14 mouse cellular contexts compared by ENCODE assay signal in the genomic region with DNA sequence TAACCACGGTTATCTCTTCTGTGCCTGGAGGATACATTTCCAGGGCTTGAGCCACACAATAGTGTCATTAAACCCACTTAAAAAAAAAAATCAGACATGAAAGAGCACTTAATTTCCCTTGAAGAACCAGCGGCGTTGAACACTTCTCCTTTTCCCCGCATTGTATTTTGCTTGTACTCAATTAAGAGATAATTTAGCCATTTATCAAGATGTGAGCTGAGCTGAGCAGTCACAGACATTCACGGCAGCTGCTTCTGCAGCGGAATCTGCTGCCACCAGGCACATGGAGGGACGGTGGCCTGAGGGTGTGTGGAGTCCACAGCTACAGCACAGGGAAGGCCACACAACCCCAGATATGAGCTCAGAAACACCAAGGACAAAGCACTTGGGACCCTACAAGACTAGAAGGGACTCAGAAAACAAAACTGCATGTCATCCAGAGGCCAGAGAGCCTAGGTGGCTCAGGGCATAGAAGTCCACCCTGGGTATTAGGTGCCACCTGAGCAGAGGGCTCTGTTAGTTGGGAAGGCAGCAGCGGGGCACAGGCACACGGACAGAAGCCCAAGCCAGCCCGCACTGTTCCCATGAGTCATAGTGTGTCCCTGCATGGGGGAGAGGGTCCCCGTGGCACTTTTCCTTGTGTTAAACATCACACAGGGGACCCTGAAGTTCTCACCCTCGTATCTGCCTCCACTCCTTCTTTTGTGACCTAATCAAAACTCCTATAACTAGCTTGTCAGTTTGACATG.
DNase-seq lines count a peak whose midpoint lies in the region; ATAC-seq lines count a peak whose summit lies in the region.
"Had no signal": no experiment of that assay in that cellular context is flagged by ENCODE, and none has a peak within 500 bp of the region (broad histone marks: within the 10 kb centered on the region; RNA-seq: fewer than 3 reads in every experiment).

No protein-coding gene starts in this region.

- H3K9me3 ChIP-seq in forebrain, embryonic 15.5 days, result no peaks in the 10 kb centered on the region
- H3K9me3 ChIP-seq: limb, embryonic 15.5 days had no signal

- 12% methylated on average over 12 of the region's 12 CpGs for WGBS in forebrain, embryonic 15.5 days

- H3K27ac ChIP-seq in forebrain, embryonic 15.5 days (replicated peaks), result 0 out of 2 replicates have a peak overlapping the region, but pooled peaks have one; percentile 31
- H3K27ac ChIP-seq: limb, embryonic 15.5 days had no signal

- H3K4me1 ChIP-seq in forebrain, embryonic 15.5 days, result peaks cover 37% of the 10 kb centered on the region

- no peak overlapping the region for H3K4me3 ChIP-seq in forebrain, embryonic 15.5 days
- H3K4me3 ChIP-seq: limb, embryonic 15.5 days had no signal

- peak overlapping the region; percentile 35; the same call in 1 of the 2 replicates for H3K4me2 ChIP-seq in forebrain, embryonic 15.5 days (replicated peaks)
- H3K4me2 ChIP-seq: limb, embryonic 15.5 days had no signal

- H3K27me3 ChIP-seq in forebrain, embryonic 15.5 days, result peaks cover 27% of the 10 kb centered on the region; the same call in 1 of the 2 replicates

- H3K9ac ChIP-seq in forebrain, embryonic 15.5 days (replicated peaks), result no peak overlapping the region
- H3K9ac ChIP-seq: limb, embryonic 15.5 days had no signal

- no peaks in the 10 kb centered on the region for H3K36me3 ChIP-seq in forebrain, embryonic 15.5 days
- H3K36me3 ChIP-seq: limb, embryonic 15.5 days had no signal

- ATAC-seq in forebrain, embryonic 15.5 days (replicated peaks), result no peak
- ATAC-seq in megakaryocyte-erythroid progenitor cell, adult 5-6 weeks (replicated peaks; ENCODE audit: low FRiP score, low TSS enrichment, poor library complexity, severe bottlenecking), result peak; percentile 61

- peak; percentile 46 for DNase-seq in retina, postnatal 1 day
- no peak for DNase-seq in retina, embryonic 14.5 days (ENCODE audit: low spot score)
- no peak for DNase-seq in urinary bladder, postnatal 36 days (ENCODE audit: low spot score in 2 of 2)
- DNase-seq in right cerebral cortex, postnatal 25 days, result no peak
- DNase-seq in frontal cortex, postnatal 25 days (ENCODE audit: low spot score in 2 of 2), result no peak
- DNase-seq: adrenal gland, postnatal 36 days; cerebellum, adult 8-10 months; gastrocnemius, postnatal 14 days; kidney, adult 8-10 months; lung, postnatal 10 days; thymus, adult 2 months had no signal
